Mouse (Mus musculus): ENCODE data around the gene Edar.
A peak's percentile ranks its signal among the peaks of the same experiment; 100 is the strongest.
"Not testable (repeated sequence)": the region's sequence is repeated elsewhere in the genome, so short reads cannot be mapped to it uniquely, and the experiment has no call there.

The Edar gene

GRCm38 (mm10) chr10:58675533-58675932 is at the start of gene Edar:
Gene Edar (minus strand): TSS chr10:58675654.
- DNase-seq: peak; percentile 79 to 91

GRCm38 (mm10) chr10:58718110-58718509 is 42.7 kb upstream of the Edar start, which contains the start of gene Gm17542:
Gene Gm17542 (minus strand): TSS chr10:58718210.
- not testable (repeated sequence) for DNase-seq

- no peak for DNase-seq
These were observed 39.3 kb upstream of the Edar start for GRCm38 (mm10) chr10:58714789-58715148.

GRCm38 (mm10) chr10:58713855-58714788 is 38.7 kb upstream of the Edar start:
- no peak for DNase-seq

GRCm38 (mm10) chr10:58713225-58713624 is 37.8 kb upstream of the Edar start:
- no peak for DNase-seq

- DNase-seq: no peak
These were observed 33.6 kb upstream of the Edar start for GRCm38 (mm10) chr10:58709021-58709420.

DNA sequence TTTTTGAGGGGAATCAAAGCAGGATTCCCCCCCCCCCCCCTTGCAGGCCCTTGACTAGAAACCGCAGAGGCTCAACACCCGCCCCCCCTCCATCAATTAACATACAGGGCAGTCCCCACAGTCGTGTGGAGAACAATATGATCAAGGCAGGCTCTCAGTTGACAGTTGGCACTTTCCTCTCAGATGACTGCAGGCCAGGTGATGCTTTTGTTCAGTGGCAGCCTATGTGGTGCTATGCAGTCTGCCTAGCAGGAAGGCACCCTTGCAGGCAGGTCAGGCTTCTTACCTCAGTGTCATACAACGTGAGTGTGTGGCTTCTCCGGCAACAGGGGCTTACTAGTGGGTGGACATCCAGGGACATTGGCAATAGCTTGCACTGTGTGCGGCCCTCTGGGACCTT is 25.1 kb upstream of the Edar start:
- DNase-seq: no peak

DNA sequence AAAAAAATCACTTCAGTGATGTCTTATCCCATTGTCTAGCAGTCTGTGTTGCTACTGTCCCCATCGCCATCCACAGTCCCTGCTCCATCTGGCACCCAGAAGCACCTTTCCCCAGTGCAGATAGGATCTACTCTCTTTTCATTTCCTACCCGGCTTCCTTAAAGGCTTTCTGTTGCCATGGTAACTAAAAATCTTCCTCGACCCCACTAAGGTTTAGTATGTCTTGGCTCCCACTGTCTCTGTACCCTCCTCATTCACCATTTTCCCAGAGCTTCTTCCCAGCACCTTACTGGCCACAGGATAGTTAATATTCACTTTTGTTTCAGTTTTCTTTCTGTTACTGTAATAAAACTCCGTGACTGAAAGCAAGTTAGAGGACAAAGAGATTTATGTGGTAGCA is 24.7 kb upstream of the Edar start:
- no peak for DNase-seq

- peak in 1 of 2 experiments; percentile 8 for DNase-seq
These were observed 23.5 kb upstream of the Edar start for GRCm38 (mm10) chr10:58698955-58699354.

- no peak for DNase-seq
These were observed 15.6 kb upstream of the Edar start for GRCm38 (mm10) chr10:58691051-58691450.

DNA sequence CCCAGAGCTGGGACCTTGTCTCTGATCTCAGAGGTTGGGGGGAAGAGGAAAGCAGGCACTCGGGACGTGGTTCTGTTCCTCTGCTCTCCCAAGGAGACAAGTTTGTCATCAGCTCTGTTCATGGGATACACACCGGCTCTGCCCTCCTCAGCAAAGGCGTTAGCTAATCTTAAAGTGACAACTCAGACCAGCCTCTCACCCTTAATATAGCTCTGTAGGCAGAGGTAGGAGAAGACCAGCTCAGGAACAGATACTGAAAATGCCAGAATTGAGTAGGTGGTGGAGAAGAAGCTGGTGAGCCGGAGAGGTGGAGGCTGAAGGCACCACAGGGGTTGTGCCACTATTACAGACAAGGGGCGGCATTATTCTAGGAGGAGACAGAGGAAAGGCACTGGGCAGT is 3.8 kb upstream of the Edar start:
- no peak for DNase-seq

DNA sequence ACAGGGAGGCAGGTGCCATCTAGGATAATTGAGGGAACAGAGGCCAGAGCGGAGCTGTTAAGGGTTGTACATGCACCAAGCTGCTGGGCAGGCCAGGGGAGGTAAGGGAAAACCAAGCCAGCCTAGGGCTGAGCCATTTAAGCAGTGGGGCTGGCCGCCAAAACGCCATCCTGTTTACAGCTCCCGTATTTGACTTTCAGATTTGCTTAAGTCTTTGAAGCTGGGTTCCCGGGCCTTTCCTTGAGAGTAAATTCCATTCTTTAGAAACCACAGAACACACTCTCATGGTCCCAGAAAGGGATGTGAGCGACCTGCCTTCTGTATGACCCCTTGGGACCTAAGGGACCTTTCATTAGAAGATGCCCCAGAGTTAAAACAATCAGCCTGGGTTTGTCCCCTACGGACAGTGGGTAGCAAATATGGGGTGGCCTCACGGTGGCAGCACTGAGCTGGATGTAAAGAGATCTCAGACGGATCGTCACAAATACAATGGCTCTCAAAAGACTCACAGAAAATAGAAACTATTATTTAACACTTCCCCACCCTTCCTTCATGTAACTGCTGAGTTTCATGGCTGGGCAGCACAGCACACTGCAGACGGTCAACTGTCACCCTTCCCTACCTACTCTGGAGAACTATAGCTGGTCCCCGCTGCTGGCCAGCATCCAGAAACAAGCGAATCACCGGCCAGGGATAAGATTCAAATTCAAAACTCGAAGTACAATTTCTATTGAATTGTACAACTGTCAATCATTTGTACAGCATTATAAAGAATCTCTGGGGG is 2.0 kb downstream of the Edar start:
- DNase-seq: peak; percentile 82 to 90

DNA sequence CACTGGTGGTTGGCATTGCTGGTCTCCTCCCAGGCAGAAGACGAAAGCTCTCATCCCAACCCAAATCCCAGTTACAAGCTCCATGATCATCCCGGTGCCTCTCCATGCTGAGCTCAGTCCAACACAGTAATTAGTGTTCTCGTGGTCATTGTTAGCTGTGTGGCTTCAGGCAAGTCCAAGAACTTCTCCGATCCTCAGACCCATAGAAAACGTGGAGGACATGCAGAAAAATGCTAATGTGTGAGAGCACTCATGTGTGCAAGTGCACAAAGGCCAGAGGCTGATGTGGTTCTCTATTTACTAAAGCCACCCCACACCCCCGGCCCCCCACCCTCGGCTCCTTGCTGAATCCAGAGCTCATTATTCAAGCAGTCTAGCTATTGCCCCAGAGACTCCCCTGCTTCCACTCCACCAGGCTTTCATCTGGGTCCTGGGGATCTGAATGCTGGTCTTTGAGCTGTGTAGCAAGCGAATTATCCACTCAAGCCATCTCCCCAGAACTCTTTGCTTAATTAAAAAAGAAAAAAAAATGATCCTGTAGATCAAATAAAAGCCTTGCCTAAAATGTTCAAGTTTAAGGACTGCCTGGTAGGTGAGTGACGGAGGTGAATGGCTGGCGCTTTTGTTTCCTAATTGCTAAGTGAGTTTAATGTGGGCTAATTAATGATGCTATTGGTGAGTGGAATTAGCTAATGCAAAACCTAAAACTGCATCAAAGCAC is 2.7 kb downstream of the Edar start:
- DNase-seq: no peak

GRCm38 (mm10) chr10:58663868-58664267 is 11.6 kb downstream of the Edar start:
- peak in 1 of 2 experiments; percentile 25 for DNase-seq

- peak in 1 of 2 experiments; percentile 47 for DNase-seq
These were observed 12.0 kb downstream of the Edar start for GRCm38 (mm10) chr10:58663417-58663816.

GRCm38 (mm10) chr10:58659268-58659986 is 16.0 kb downstream of the Edar start:
- no peak for DNase-seq

DNA sequence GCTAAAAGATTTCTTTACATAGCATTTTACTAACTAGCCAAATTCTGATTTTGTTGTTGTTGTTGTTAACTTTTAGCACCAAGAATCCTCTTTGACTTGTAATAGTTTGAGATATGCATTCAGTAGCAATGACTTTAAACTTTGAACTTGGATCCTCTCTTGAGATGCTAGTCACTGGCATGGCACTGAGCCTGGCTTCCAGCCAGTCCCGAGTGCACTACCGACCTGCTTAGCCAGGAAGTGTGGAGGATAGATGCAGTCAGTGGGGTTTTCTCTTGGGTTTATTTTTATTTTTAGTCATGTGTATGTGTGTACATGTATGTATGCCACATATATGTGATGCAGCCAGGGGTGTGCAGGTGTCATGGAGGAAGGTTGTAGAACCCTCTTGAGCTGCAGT is 17.7 kb downstream of the Edar start:
- DNase-seq: peak in 1 of 2 experiments; percentile 43

DNA sequence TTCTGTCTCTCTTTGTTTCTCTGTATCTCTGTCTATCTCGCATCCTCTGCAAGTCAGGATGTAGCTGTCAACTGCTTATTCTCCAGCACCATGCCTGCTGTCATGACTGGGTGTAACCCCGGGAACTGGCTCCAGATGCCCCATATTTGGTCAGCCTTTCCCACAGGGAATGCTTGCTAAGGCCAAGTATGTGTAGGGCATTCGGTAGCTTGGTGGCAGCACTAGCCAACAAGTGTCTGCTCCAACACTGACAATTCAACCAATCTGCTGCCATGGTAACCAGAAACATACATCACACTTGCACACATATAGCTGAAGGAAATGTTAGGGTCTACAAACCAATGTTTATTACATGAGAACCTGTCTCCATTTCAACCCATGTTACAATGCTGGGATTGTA is 21.8 kb downstream of the Edar start:
- no peak for DNase-seq

DNA sequence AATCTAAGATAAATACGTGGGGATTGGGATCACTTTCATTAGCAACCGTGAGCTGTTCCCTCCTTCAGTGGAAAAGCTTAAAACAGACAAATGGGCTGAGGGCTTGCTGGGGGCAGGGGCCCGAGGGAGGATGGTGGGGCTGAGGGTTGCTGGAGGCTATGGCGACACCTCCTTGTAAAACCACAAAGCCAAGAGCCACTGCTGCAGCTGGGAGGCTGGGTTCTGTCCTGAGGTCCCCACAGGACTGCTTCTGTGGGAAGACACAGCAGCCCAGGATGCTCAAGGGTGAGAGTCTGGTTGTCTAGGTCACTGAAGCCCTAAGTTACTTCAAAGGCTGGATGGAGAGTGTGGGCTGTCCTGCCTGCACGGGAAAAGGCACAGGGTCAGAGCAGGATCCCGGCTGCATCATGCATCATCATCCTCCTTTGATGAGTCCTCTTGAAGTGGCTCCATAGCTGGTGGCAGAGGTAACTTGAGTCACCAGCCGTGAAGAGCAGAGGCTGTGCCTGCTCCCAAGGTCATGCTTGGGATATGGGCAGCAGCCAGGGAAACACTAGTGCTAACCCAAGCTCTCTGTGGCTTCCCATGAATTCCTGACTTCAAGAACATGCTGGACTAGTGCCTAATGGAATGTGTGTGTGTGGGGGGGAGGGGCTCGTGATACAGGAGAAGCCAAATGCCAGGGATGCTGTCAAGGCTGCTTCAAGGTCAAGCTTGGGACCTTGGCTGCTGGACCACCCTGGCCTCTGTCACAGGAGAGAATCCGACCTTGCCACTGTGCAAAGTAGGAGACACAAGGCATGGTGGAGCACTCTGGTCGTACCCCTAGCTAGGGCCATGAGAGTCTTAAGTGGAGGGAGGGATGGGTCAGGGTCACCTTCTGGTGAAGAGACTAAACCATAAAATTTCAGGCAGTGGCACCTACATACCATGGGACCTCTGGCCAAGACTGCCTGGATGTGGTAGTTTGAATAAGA is 22.7 kb downstream of the Edar start:
- no peak for DNase-seq

DNA sequence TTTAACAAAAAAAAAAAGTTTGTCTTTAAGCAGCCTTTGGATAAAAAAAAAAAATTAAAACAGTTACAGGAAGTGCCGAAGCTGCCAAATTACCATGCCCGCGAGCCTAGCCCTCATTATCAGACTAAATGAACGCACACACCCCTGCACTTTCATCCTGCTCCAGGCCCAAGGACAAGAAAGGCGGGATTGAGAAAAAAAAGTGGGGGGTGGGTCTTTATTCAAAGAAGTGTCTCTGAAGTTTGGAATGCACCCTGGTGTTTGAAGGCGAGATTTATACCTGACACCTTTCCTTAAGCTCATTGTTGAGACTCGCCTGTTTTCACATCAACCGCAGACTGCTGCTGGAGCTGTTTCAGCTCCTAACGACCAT is 23.4 kb downstream of the Edar start:
- DNase-seq: no peak

Data from cerebellum, postnatal 25 days (tissue).